Mouse (Mus musculus) urinary bladder, postnatal 25 days (tissue): ENCODE measurements around the gene Rnf123.

ENCODE experiments used
- DNase-seq: peaks from one replicate; pipeline ENCODE4 v3.0.0; 2022; ENCODE audit warnings: low spot score

Gene Rnf123

GRCm38 (mm10) chr9:108082988-108083431 lies at the start of gene Rnf123:
Gene Rnf123, minus strand, starts transcription at chr9:108083346.
- no peak for DNase-seq

- no peak for DNase-seq
Measured at GRCm38 (mm10) chr9:108132373-108132772, 49.2 kb upstream of the Rnf123 start.

GRCm38 (mm10) chr9:108131502-108131901 lies 48.4 kb upstream of the Rnf123 start:
- no peak for DNase-seq

DNA sequence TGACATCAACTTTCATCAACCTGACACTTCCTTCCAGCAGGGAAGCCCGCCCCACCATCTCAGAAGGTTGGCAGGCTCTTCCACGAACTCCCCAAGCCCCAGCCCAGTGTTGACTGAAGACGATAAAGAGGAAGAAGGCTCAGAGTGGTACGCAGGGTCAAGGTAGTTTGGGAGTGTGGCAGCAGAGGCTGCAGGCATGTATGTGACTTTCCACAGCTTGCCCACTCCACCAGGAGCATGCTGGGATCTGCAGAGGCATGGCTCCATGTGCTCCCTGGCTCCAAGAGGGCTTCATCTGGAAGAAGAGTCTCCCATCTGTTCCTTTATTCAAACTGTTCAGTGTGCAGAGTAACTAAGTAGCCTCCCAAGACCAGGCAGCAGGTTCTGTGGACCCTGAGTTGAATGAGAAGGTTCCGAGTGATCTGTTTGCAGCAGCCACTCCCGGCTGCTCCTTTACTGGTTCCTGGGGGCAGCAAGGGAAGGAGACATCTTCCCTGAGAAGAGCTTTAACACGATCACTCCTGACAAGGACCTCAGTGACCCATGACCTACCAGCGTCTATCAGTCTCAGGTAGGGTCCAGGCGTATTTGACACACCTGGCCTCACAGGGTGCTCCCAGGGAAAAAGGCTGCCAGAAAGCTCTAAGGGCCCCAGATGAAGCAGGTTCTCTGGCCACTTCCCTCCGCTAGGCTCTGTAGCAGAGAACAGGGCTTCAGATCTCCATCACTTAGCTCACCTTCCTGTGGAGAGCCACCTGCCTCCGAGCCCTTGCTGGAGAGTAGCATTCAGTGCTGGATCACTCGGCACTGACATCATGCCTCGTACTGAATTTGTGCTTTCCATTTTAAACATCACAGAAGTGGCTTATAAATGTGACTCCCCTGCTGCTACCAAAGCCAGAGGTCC lies 46.1 kb upstream of the Rnf123 start:
- no peak for DNase-seq

DNA sequence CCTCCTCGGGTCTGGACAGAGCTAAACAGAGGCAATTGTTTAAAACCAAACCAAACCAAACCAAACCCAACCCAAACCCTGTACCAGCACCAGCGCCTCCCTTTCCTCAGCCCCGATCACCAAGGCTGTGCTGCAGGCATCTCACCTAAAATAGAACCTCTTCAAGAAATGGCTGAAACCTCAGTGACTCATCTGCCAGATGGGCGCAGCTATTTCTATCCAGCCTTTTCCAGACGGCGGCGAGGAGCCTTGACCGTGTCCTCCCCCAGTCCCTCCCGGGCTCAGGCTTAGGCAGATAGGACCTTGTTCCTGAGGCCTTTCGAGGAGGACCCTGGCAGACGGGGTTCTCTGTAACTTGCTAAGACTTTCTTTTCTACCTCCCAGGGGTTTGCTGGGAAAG lies 45.1 kb upstream of the Rnf123 start:
- no peak for DNase-seq

DNA sequence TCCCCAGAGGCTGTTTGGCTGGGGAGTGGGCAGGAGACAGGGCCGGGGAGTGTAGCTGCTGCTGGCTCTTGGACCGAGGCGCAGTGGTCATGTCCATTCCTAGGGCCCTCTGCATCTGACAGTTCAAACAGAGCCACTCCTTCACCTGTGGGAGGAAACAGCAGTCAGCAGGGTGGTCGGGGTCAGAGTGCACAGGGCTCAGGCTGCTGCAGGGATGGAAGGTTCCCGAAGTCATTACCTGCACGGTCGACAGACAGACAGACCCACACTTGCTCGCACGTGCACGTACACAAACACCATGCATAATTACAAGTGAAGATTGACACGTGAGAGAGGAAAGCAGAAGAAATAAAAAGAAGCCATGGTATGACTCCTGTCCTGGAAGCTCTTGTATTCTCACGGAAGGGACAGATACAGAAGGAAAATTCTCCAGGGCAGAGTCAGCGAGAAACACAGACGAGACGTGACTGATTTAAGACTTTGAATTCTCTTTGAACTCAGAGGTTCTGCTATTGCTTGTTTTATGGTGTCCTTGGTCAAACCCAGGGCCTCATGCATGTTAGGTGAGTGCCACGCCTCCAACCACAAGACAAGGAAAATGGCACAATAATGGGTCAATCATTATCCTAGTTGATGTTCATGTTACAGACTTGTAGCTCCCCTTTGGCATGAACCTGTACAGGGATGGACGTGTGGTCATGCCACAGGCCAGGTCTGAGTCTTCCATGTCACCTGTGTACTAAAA lies 43.5 kb upstream of the Rnf123 start:
- no peak for DNase-seq

GRCm38 (mm10) chr9:108125731-108126130 lies 42.6 kb upstream of the Rnf123 start:
- DNase-seq: no peak

DNA sequence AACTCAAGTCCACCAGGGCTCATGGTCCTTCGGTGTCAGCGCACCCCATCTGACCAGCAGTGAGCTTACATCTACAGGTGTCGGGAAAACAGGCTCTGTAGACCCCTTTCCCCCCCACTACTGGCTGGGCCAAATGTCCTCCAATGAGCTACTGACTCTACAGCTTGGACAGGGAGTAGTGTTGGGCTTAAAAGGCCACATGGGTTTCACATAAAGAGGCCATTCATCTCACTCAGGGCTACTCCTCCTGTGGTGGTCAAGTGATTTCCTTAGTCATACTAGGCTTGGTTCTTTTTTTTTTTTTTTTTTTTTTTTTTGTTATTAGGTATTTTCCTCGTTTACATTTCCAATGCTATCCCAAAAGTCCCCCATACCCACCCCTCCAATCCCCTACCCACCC lies 40.8 kb upstream of the Rnf123 start:
- no peak for DNase-seq

DNA sequence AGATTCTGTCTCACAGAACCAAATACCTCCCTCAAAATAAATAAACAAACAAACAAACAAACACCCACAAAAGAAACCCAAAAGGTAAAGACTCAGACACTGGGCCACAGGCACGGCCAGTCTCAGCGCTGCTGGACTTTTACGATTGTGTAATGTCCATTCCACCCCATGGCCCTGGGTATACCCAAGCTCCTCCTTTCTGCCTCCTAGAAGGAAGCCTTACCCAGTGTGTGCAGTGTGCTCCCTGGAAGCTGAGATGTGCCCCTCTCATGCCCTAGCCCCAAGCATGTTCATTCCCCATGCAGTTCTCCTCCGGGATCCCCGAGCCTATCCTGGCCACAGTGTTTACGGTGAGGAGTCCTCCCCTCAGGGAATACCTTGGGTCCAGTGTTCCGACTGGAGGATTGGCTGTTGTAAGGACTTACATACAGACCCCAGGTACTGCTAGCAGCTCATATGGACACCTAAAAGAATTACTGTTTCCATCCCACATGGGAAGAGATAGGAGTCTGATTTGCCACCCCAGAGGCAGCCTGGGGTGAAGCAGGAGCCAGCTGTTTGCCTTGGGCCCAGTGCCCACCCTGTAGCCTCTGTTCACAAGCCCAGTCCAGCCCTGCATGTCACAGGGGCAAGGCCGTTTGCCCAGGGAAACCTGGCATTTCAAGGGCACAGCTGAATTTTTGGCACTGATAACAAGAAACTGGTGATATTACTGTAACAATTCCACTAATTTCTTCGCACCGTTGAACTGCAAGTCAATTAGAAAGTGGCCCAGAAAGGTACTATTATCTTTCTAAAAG lies 38.2 kb upstream of the Rnf123 start:
- no peak for DNase-seq

GRCm38 (mm10) chr9:108120671-108121070 lies 37.5 kb upstream of the Rnf123 start:
- DNase-seq: no peak

- DNase-seq: no peak
Measured at GRCm38 (mm10) chr9:108119891-108120411, 36.8 kb upstream of the Rnf123 start.

DNA sequence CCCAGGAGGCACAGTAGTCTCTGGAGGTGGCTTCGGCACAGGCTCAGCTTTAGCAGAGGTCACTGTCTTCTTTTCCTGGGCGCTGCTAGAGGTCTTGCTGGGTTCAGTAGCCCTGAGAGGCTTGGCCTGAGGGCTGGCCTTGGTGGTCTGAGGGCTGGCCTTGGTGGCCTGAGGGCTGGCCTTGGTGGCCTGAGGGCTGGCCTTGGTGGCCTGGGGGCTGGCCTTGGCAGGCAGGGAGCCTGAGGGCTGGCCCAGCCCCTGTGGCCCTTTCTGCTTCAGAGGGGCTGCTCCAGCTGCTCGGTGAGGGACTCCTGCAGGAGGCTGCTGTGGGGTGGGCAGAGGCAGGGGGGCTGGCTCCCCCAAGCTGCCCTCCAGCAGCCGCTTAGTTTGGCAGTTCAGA lies 34.0 kb upstream of the Rnf123 start:
- DNase-seq: no peak

- no peak for DNase-seq
Measured at GRCm38 (mm10) chr9:108115290-108116077, 32.3 kb upstream of the Rnf123 start.

DNA sequence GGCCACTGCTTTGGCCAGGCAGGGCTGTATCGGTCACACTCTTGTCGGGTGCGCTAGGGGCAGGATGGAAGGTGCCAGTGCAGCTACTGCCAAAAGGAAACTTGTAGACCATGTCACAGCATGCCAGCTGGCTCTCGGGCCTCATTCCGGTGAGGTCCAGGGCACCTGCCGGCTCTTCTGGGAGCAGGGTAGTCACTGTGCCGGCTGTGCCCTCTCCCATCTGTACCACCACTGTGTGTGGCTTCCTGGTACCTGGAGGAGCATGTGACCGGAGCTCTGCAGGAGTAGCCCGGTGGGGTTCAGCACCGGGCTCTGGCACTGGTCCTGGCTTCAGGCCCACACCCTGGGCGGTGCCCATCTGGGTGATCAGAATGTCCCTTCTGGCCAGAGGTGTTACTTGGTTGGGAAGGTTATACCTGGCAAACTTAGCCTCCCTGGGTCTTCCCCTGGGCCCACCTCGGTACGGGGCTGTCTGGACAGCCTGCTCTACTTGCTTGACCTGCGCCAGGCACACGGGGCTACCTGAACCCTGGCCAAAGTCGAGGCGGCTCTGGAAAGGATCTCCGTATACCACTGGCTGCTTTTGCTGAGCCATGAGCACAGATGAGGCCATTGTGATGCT lies 29.7 kb upstream of the Rnf123 start:
- DNase-seq: no peak

DNA sequence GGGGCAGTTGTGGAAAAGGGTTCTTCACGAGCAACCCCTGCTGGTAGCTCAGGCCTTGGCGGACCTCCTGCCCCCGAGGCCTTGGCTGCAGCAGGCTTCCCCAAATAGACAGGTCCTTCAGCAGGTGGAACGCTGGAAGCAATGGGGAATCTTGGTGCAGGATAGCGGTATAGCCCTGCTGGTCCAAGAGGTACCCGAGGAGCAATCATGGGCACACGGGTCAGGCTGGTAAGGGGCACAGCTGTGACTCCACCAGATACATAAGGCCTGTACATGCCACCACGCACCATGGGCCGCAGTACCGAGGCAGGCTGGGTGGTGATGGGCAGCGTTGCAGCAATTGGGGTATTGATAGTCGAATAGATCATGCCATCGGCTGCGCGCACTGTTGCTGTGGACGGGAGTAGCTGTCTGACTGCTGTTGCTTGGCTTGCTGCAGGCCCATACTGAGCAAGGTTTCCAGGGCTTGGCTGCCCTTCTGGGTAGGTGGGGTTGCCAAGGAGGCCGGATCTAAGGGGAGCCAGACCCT lies 28.5 kb upstream of the Rnf123 start:
- no peak for DNase-seq

DNA sequence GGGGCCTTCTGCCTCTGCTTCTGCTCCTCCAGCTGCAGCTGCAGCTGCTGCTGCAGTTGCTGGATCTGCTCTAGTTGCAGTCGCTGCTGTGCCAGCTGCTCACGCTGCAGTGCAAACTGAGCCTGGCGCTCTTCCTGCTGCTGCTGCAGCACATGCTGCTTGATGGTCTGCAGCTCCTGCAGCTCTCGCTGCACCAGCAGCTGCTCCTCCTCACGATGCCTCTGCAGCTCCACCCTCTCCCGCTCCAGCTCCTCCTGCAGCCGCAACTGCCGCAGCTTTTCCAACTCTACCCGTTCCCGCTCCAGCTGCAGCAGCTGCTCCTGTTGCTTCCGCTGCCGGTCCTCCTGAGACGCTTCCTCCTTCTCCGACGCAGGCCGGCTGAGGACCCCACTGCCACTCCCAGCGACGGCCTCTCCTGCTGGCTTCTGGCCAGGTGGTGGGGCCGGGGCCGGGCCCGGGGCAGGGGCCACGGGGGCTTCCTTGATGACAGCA lies 28.0 kb upstream of the Rnf123 start:
- DNase-seq: no peak

DNA sequence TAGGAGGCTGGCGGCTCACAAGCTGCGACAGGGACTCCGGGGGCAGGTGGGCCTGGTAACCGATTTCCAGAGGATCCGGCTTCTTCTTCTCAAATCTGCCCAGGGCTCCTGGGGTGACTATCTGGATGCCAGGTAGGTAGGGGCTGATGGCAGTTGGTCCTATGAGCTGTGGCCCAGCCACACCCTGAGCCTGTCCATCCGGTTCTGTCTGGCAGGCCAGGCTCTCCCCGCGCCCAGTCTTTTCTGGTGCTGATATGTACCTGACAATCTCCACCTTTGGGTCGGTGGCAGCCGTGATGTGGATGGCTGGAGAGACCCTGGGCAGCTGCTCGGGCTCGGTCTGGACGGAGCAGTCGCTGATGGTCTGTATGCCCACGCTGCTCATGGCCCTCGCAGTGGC lies 27.0 kb upstream of the Rnf123 start:
- DNase-seq: no peak

GRCm38 (mm10) chr9:108107867-108108266 lies 24.7 kb upstream of the Rnf123 start:
- DNase-seq: no peak

DNA sequence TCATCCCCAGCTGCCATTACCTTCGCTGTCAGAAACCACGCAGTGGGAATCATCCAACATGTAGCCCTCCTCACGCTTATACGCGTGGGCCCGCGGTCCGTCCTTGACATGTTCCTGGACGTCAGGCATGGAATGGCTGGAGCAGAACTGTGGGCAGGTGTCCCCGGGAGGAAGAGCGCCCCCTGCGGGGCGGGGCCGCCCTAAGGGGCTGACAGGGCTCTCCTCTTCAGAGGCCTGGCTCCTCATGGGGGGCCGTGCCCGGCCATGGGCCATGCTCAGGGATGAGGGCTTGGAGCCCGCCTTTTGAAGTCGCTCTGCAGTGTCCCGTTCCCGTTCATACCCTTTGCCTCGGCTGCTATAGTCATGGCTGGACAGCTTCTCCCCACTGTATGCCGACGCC lies 22.9 kb upstream of the Rnf123 start:
- DNase-seq: no peak

DNA sequence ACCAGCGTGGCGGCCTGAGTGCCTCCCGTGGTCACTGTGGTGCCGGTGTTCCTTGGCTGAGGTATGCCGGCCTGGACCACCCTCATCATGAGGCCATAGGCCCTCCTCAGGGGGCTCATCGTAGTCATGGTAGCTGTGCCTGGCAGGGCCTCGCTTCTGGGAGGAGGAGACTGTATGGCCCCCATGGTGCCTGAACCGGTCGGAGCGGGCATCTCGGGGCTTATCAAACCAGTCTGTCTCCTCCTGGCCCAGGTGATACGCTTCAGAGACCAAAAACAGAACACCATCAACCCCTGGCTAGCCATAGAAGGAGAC lies 22.4 kb upstream of the Rnf123 start:
- no peak for DNase-seq
